Mouse (Mus musculus): ENCODE results near the gene Gal.
A peak's percentile ranks its signal among the peaks of the same experiment; 100 is the strongest.

The Gal gene

GRCm38 (mm10) chr19:3419251-3419650 is 4.9 kb upstream of the Gal start:
- DNase-seq (ENCODE audit: low read depth): peak; percentile 88

GRCm38 (mm10) chr19:3405531-3406281 is 8.6 kb downstream of the Gal start:
- DNase-seq (ENCODE audit: low read depth): peak; percentile 64

DNA sequence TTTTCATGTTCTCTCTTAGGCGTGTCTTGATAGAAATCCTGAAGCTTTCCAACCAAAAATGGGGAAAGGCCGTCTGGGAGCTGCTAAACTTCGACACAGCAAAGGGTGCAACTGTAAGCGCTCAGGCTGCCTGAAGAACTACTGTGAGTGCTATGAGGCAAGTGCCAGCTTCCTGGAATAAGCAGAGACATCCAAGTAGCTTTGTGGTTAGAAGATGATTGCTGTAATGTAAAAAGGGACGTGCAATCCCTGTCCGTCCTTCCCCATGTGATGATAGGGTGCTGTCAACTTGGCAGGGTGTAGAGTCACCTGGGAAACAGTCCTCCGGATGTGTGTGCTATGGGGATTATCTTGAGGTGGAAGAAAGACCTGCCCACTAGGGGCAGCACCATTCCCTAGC is 10.3 kb downstream of the Gal start:
- DNase-seq (ENCODE audit: low read depth): no peak

- no peak for DNase-seq (ENCODE audit: low read depth)
These were observed 12.0 kb downstream of the Gal start for GRCm38 (mm10) chr19:3402390-3402789.

- no peak for DNase-seq (ENCODE audit: low read depth)
These were observed 12.4 kb downstream of the Gal start for GRCm38 (mm10) chr19:3401943-3402342.

GRCm38 (mm10) chr19:3401504-3401903 is 12.8 kb downstream of the Gal start:
- no peak for DNase-seq (ENCODE audit: low read depth)

DNA sequence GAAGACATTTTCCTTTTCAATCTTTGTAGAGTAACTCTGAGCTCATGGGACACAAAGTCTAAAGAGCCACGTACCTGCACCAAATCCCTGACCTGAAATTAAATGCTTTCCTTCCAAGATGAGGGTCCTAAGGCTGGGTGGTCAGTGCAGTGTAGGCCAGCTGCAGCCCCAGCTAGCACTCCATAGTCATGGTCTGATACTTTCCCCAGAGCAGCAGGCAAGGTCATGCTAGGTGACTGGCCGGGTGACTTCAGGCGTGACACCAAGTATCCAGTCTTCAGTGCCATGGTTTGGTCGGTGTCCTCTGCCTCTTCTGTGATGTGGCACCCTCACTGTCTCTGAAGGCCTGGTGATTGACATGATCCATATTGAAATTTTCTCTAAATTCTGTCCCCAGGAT is 14.3 kb downstream of the Gal start:
- no peak for DNase-seq (ENCODE audit: low read depth)

DNA sequence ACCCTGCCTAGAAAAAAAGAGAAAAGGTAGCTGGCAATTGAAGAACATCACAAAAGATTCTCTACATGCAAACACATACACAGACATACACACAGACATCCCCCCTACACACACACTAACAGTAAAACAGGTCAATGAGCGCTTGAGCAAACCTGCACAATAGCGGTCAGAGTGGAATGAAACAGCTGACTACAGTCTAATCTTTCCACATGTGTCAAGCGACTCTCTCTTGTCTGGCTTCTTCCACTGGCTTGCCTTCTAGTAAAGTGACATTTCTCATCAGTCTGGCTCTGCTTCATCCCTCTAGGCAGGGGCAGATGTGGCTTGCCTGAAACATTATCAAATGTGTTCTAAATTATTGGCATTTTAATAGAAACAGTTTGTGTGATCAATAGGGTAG is 20.1 kb downstream of the Gal start:
- DNase-seq (ENCODE audit: low read depth): no peak

- DNase-seq (ENCODE audit: low read depth): no peak
These were observed 22.0 kb downstream of the Gal start for GRCm38 (mm10) chr19:3392384-3392783.

- DNase-seq (ENCODE audit: low read depth): no peak
These were observed 25.3 kb downstream of the Gal start for GRCm38 (mm10) chr19:3389089-3389488.

DNA sequence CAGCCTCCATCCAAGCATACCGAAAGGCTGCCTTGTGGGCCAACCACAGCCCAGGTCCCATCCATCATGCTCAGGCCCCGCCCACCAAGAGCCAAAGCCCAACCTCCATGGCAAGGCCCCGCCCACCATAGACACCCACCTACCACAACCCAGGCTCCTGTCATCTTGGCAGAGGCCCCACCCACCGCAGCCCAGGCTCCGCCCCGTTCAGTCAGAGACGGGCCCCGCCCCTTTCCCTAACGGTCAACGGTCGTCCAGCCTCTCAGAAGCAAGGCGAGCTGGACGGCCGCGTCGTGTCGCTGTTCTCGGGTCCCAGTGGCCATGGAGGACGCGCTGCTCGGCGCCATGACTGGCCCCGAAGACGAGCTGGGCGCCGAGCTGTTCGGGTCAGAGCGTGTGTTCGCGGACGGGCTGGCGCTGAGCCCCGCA is 25.7 kb downstream of the Gal start, which contains the start of gene Tesmin:
TSS of gene Tesmin (plus strand) at position 229 of the 429 bp plus-strand sequence.
- DNase-seq (ENCODE audit: low read depth): no peak

DNA sequence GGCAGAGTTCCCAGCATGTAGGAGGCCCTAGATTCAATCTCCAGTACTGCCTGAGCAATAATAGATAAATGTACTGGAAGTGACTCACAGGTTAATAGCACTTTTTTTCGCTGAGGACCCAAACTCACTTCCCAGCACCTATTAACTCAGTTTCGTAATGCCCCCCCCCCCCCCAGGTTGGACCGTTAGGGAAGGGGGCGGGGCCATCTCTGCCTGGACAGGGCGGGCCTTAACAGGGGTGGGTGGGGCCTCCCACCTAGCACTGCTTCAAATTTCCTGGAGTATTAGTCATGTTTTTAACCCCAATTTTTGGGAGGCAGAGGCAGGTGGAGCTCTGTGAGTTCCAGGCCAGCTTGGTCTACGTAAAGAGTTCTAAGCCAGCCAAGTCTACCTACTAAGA is 26.3 kb downstream of the Gal start:
- DNase-seq (ENCODE audit: low read depth): no peak

GRCm38 (mm10) chr19:3378614-3379013 is 35.7 kb downstream of the Gal start:
- no peak for DNase-seq (ENCODE audit: low read depth)

DNA sequence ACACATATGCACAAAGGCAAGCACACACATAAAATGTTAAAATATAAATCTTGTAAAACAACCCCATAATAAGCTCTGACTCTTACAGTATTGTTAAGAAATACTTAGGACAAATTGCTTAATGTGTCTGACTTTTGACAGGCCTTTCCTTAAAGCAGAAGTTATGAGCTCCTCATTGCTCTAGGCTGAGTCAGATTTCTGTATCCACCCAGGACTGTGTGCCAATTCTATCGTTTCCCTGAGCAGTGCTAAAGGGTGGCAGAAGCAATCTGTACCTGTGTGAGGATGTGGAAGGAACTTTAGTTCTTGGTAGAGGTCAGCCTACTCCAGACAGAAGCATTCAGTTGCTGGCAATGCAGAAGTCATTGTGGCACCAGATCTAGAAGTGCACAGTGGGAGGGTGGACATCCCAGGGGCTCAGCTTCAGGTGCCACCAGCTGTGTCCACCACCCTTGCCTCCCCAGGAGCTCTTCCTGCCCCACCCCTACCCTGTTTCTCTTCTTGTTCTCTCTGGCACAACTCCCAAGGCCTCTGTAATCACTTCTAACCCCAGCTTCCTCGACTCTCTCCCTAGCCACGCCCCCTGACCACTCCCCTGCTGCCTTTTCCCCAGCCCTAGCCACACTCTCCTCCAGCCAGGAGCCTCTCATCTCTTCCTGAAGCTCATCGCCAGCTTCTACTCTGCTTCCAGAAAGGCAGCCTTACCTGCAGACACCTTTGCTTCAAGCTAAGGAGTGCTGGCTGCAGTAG is 37.2 kb downstream of the Gal start:
- DNase-seq (ENCODE audit: low read depth): peak; percentile 89

- DNase-seq (ENCODE audit: low read depth): no peak
These were observed 38.3 kb downstream of the Gal start for GRCm38 (mm10) chr19:3375945-3376495.

GRCm38 (mm10) chr19:3374028-3374427 is 40.3 kb downstream of the Gal start:
- DNase-seq (ENCODE audit: low read depth): no peak

DNA sequence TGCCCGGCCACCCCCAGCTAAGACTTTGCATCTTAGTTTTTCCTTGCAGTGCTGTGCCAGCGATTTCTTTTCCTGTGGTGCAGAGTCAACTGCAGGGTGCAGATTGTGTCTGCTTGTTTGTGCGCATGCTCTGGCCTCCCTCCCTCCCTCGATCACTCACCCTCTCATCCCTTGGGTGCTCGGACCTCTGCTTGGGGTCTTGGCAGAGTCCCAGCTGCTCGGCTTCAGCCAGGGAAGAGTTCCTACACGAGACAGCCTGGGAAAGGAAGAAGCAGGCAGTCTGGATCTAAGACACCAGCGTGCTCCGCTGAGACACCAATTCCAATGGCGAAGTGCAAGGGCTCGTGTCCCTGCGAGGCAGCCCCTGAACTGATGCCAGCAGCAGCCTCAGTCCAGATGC is 41.0 kb downstream of the Gal start:
- DNase-seq (ENCODE audit: low read depth): no peak

GRCm38 (mm10) chr19:3368276-3368675 is 46.1 kb downstream of the Gal start:
- peak; percentile 24 for DNase-seq (ENCODE audit: low read depth)

GRCm38 (mm10) chr19:3365089-3365488 is 49.3 kb downstream of the Gal start:
- peak; percentile 29 for DNase-seq (ENCODE audit: low read depth)

- DNase-seq (ENCODE audit: low read depth): no peak
These were observed 50.8 kb downstream of the Gal start for GRCm38 (mm10) chr19:3363510-3363909.

Data from NIH3T3 (cell line).